ENCODE assay signal across 14 mouse cellular contexts in the genomic region with DNA sequence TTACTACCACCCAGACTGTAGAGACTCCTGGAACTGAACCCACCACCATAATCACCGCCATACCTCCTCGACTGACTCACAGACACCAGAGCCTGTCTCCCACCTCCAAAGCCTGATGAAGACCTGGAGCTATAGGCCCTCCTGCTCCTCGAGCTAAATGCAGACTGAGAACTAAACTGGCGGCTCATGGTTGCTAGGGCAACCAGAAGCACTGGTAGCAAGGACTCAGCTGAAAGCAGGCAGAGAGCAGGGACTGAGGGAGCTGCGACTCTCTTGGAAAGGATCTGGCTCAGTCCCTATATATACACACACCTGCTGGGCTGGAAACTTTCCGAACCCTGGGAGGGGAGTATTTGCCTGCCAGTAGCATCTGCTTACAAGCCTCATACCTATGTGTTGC. TPM values are rescaled to one million over a fixed set of nuclear protein-coding genes. Genes with fewer than 3 reads are reported as not detected.
DNase-seq lines count a peak whose midpoint lies in the region; ATAC-seq lines count a peak whose summit lies in the region.
"Had no signal": no experiment of that assay in that cellular context is flagged by ENCODE, and none has a peak within 500 bp of the region (broad histone marks: within the 10 kb centered on the region; RNA-seq: fewer than 3 reads in every experiment).

A gene (minus strand): TSS at position 275 of the 400 bp plus-strand sequence.

- no peak for ATAC-seq in midbrain, embryonic 13.5 days
- no peak for ATAC-seq in intestine, embryonic 16.5 days
- ATAC-seq: lung, postnatal 0 days had no signal

- WGBS in midbrain, embryonic 13.5 days: 30% methylated on average over 6 of the region's 6 CpGs
- WGBS in midbrain, embryonic 10.5 days: 36% methylated on average over 6 of the region's 6 CpGs
- 30% methylated on average over 6 of the region's 6 CpGs for WGBS in intestine, embryonic 16.5 days

- 0 out of 2 replicates have a peak within 1 kb of the TSS, but pooled peaks have one; percentile 19 for H3K27ac ChIP-seq in midbrain, embryonic 13.5 days
- no peak within 1 kb of the TSS for H3K27ac ChIP-seq in midbrain, embryonic 10.5 days (replicated peaks)
- H3K27ac ChIP-seq in intestine, embryonic 16.5 days (ENCODE audit: low read length): no peak within 1 kb of the TSS
- H3K27ac ChIP-seq: neural tube, embryonic 12.5 days had no signal

- H3K4me1 ChIP-seq in midbrain, embryonic 13.5 days (replicated peaks): peaks cover 6% of the 10 kb centered on the region; the same call in 1 of the 2 replicates
- peaks cover 6% of the 10 kb centered on the region for H3K4me1 ChIP-seq in midbrain, embryonic 10.5 days
- no peaks in the 10 kb centered on the region for H3K4me1 ChIP-seq in intestine, embryonic 16.5 days (ENCODE audit: control insufficient read depth, insufficient read depth, low read length)
- H3K4me1 ChIP-seq: neural tube, embryonic 12.5 days had no signal

- no peak within 1 kb of the TSS for H3K4me3 ChIP-seq in midbrain, embryonic 13.5 days (replicated peaks)
- no peak within 1 kb of the TSS for H3K4me3 ChIP-seq in midbrain, embryonic 10.5 days
- no peak within 1 kb of the TSS for H3K4me3 ChIP-seq in intestine, embryonic 16.5 days (ENCODE audit: low read length)
- H3K4me3 ChIP-seq: neural tube, embryonic 12.5 days had no signal

- no peak for DNase-seq in midbrain, embryonic 10.5 days (ENCODE audit: low spot score)
- DNase-seq in frontal cortex, postnatal 25 days (ENCODE audit: low spot score in 2 of 2): peak; percentile 38 to 39
- DNase-seq in left cerebral cortex, postnatal 25 days (ENCODE audit: low spot score in 2 of 2): peak; percentile 79 to 87
- DNase-seq in right cerebral cortex, postnatal 4 days: peak; percentile 44
- no peak for DNase-seq in lung, postnatal 25 days (ENCODE audit: low spot score)
- DNase-seq: adrenal gland, adult 8-10 months; cerebellum, adult 9-11 months had no signal

- no peak within 1 kb of the TSS for H3K4me2 ChIP-seq in midbrain, embryonic 13.5 days (replicated peaks)
- no peak within 1 kb of the TSS for H3K4me2 ChIP-seq in intestine, embryonic 16.5 days (ENCODE audit: low read depth, low read length)
- H3K4me2 ChIP-seq: neural tube, embryonic 12.5 days had no signal

- H3K27me3 ChIP-seq in midbrain, embryonic 13.5 days: no peaks in the 10 kb centered on the region
- no peaks in the 10 kb centered on the region for H3K27me3 ChIP-seq in midbrain, embryonic 10.5 days (ENCODE audit: low read depth, poor library complexity, severe bottlenecking)
- H3K27me3 ChIP-seq in intestine, embryonic 16.5 days (replicated peaks; ENCODE audit: control insufficient read depth, insufficient read depth, low read length): peaks cover 17% of the 10 kb centered on the region; the same call in 1 of the 2 replicates
- H3K27me3 ChIP-seq: neural tube, embryonic 12.5 days had no signal

- no peaks in the 10 kb centered on the region for H3K9me3 ChIP-seq in midbrain, embryonic 13.5 days
- H3K9me3 ChIP-seq in midbrain, embryonic 10.5 days (replicated peaks): no peaks in the 10 kb centered on the region
- no peaks in the 10 kb centered on the region for H3K9me3 ChIP-seq in intestine, embryonic 16.5 days (ENCODE audit: control insufficient read depth, low read length)
- H3K9me3 ChIP-seq: neural tube, embryonic 12.5 days had no signal

- intact Hi-C loops in left cerebral cortex, postnatal 25 days (cut with DNase I): no loop called here

- no peak within 1 kb of the TSS for H3K9ac ChIP-seq in midbrain, embryonic 13.5 days (replicated peaks)
- H3K9ac ChIP-seq in intestine, embryonic 16.5 days (ENCODE audit: low read depth, low read length): no peak within 1 kb of the TSS
- H3K9ac ChIP-seq: neural tube, embryonic 12.5 days had no signal

- H3K36me3 ChIP-seq in midbrain, embryonic 13.5 days: no peaks in the 10 kb centered on the region
- no peaks in the 10 kb centered on the region for H3K36me3 ChIP-seq in midbrain, embryonic 10.5 days
- no peaks in the 10 kb centered on the region for H3K36me3 ChIP-seq in intestine, embryonic 16.5 days (ENCODE audit: control insufficient read depth, insufficient read depth, low read length)
- H3K36me3 ChIP-seq: neural tube, embryonic 12.5 days had no signal

RNA-seq across cellular contexts. Expression of the gene that starts here (rescaled TPM):
- polyA plus RNA-seq in midbrain, embryonic 13.5 days (2015; fragmentation: Nextera tagmentation; extraction: Ambion mirVana): 0.15 TPM in 1 of 2 replicates, not detected in the other
- not detected in 2 replicates for polyA plus RNA-seq in midbrain, embryonic 10.5 days (2016; fragmentation: Nextera tagmentation; extraction: Ambion mirVana)
- total RNA-seq in left cerebral cortex, postnatal 25 days (2021): 10 to 100 TPM; 10.1 to 12.6 TPM
- polyA plus RNA-seq in intestine, embryonic 16.5 days (2015; fragmentation: Nextera tagmentation; extraction: Ambion mirVana): 0.13 TPM in 1 of 2 replicates, not detected in the other
- total RNA-seq: adrenal gland, adult 8-10 months; ES-E14 had no signal
- polyA plus RNA-seq: heart, postnatal 0 days; large intestine, adult 2 months; lung, postnatal 0 days; neural tube, embryonic 12.5 days had no signal

Comparison
In these comparisons a context has a peak if more than half of its experiments do, and no peak if none do; other contexts are left out.
1. DNase-seq: peak in frontal cortex, postnatal 25 days (2 of 2), left cerebral cortex, postnatal 25 days (2 of 2) and right cerebral cortex, postnatal 4 days (single experiment); none in midbrain, embryonic 10.5 days (single experiment) and lung, postnatal 25 days (single experiment).